Mouse (Mus musculus) forebrain, embryonic 14.5 days (tissue): Measurements from ENCODE around the gene Nyap1. TPM values are rescaled to one million over a fixed set of nuclear protein-coding genes. Genes with fewer than 3 reads are reported as not detected.

Experiments used
- ATAC-seq: fragments of 200-750 bp; cut with Nextera tagmentation; 2 replicates; pipeline ENCODE4 v1.8.0; 2017; ENCODE audit warnings: mild to moderate bottlenecking, moderate library complexity
- DNase-seq: peaks from one replicate; pipeline ENCODE4 v3.0.0-alpha.2; 2015; ENCODE audit warnings: low spot score
- H3K27ac ChIP-seq: fragments of 300-500 bp; sonication (generic); 2 replicates; pipeline ENCODE4 v1.5.1; 2014; ENCODE audit warnings: low read depth, mild to moderate bottlenecking, control low read depth, low read length, moderate library complexity
- H3K27me3 ChIP-seq: fragments of 300-500 bp; sonication (generic); replicated peaks from 2 replicates; pipeline ENCODE4 v1.6.1; 2014; ENCODE audit warnings: low read length, control low read depth, mixed read lengths; ENCODE audit not compliant: control insufficient read depth, insufficient read depth
- H3K36me3 ChIP-seq: fragments of 300-500 bp; sonication (generic); 2 replicates; pipeline ENCODE4 v1.6.1; 2014; ENCODE audit warnings: low read length, control low read depth; ENCODE audit not compliant: control insufficient read depth, insufficient read depth
- H3K4me1 ChIP-seq: fragments of 300-500 bp; sonication (generic); 2 replicates; pipeline ENCODE4 v1.6.1; 2014; ENCODE audit warnings: antibody characterized with exemption, low read length, control low read depth; ENCODE audit not compliant: control insufficient read depth, insufficient read depth
- H3K4me2 ChIP-seq: fragments of 300-500 bp; sonication (generic); 2 replicates; pipeline ENCODE4 v1.6.1; 2014; ENCODE audit warnings: mild to moderate bottlenecking, control low read depth, low read length
- H3K4me3 ChIP-seq: fragments of 300-500 bp; sonication (generic); 2 replicates; pipeline ENCODE4 v1.5.1; 2014; ENCODE audit warnings: low read depth, low read length, control low read depth
- H3K9ac ChIP-seq: fragments of 300-500 bp; sonication (generic); 2 replicates; pipeline ENCODE4 v1.6.1; 2014; ENCODE audit warnings: mild to moderate bottlenecking, low read length, control low read depth, moderate library complexity
- H3K9me3 ChIP-seq: fragments of 300-500 bp; sonication (generic); replicated peaks from 2 replicates; pipeline ENCODE4 v1.6.1; 2016; ENCODE audit warnings: low read length, control low read depth, mixed read lengths; ENCODE audit not compliant: control insufficient read depth
- WGBS: fragments of 180-500 bp; shearing (Covaris S2); extraction: QIAGEN DNeasy Blood & Tissue Kit; methylation state at CpG from one replicate; pipeline ENCODE4 v1.1.7; 2014; 5-methylcytosine and 5-hydroxymethylcytosine counted together
- polyA plus RNA-seq: library from polyadenylated mRNA; unstranded; fragments of >200 nt; fragmentation: Nextera tagmentation; extraction: Ambion mirVana; gene quantifications from 2 replicates; pipeline ENCODE4 v1.2.1, GENCODE M21; 2014

The Nyap1 gene
- polyA plus RNA-seq, 1 experiment from 2014 or later = 13.8 TPM

GRCm38 (mm10) chr5:137748130-137748770, 6.8 kb upstream of the Nyap1 start:
- Histone ChIP-seq H3K27ac (0 out of 2 replicates have a peak overlapping the region, but pooled peaks have one; percentile 1), H3K4me2 (peak overlapping the region; percentile 99), H3K36me3 (peaks cover 21% of the 10 kb centered on the region), H3K4me1 (peaks cover 7% of the 10 kb centered on the region), H3K27me3 (no peaks in the 10 kb centered on the region), H3K9ac (0 out of 2 replicates have a peak overlapping the region, but pooled peaks have one; percentile 33), H3K9me3 (no peaks in the 10 kb centered on the region), H3K4me3 (peak overlapping the region; percentile 64)
- no peak for DNase-seq
- no peak for ATAC-seq
- 48% methylated on average over 5 of the region's 5 CpGs for WGBS

DNA sequence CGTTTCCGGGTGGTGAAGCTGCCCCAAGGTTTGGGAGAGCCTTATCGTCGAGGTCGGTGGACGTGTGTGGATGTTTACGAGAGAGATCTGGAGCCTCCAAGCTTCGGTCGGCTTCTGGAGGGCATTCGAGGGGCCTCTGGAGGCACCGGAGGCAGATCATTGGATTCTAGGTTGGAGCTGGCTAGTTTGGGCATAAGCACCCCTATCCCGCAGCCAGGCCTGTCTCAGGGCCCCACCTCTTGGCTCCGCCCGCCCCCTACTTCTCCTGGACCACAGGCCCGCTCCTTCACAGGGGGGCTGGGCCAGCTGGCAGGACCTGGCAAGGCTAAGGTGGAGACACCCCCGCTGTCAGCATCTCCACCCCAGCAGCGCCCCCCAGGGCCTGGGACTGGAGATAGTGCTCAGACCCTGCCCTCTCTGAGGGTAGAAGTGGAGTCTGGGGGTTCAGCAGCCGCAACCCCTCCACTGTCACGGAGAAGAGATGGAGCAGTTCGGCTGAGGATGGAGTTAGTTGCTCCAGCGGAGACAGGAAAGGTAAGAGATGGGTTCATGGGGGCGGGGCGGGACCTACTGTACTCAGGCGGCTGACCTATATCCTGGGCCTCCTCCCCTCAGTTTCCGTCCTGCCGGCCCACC, 6.0 kb upstream of the Nyap1 start:
- Histone ChIP-seq H3K4me1 (peaks cover 7% of the 10 kb centered on the region), H3K36me3 (peaks cover 15% of the 10 kb centered on the region), H3K4me2 (peak overlapping the region; percentile 99), H3K27me3 (no peaks in the 10 kb centered on the region), H3K27ac (peak overlapping the region; percentile 91; the same call in 1 of the 2 replicates), H3K9me3 (no peaks in the 10 kb centered on the region), H3K9ac (peak overlapping the region; percentile 63), H3K4me3 (peak overlapping the region; percentile 64)
- no peak for ATAC-seq
- DNase-seq = no peak
- WGBS = 6% methylated on average over 26 of the region's 26 CpGs

DNA sequence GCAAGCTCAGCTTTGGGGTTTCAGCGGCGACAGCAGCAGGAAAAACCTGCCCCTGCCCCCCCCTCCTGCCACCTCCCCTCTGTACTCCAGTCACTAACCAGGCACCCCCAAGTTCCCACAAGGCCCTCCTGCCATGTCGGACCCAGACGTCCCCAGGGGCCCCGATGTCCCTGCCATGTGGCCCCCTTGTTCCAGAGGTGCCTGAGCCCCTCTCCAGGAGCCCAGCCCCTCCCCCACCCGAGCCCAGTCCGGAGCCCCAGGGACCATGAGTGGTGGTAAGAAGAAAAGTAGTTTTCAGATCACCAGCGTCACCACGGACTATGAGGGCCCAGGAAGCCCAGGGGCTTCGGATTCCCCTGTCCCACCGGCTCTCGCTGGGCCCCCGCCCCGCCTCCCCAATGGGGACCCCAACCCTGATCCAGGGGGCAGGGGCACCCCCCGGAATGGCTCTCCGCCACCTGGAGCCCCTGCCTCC, 5.5 kb upstream of the Nyap1 start:
- DNase-seq (no peak), ATAC-seq (no peak)
- H3K36me3 ChIP-seq = peaks cover 9% of the 10 kb centered on the region
- peak overlapping the region; percentile 91 for H3K27ac ChIP-seq
- peak overlapping the region; percentile 63 for H3K9ac ChIP-seq
- 2% methylated on average over 14 of the region's 16 CpGs for WGBS
- no peaks in the 10 kb centered on the region for H3K27me3 ChIP-seq
- no peaks in the 10 kb centered on the region for H3K9me3 ChIP-seq
- peak overlapping the region; percentile 64 for H3K4me3 ChIP-seq
- peak overlapping the region; percentile 99 for H3K4me2 ChIP-seq
- peaks cover 7% of the 10 kb centered on the region for H3K4me1 ChIP-seq

DNA sequence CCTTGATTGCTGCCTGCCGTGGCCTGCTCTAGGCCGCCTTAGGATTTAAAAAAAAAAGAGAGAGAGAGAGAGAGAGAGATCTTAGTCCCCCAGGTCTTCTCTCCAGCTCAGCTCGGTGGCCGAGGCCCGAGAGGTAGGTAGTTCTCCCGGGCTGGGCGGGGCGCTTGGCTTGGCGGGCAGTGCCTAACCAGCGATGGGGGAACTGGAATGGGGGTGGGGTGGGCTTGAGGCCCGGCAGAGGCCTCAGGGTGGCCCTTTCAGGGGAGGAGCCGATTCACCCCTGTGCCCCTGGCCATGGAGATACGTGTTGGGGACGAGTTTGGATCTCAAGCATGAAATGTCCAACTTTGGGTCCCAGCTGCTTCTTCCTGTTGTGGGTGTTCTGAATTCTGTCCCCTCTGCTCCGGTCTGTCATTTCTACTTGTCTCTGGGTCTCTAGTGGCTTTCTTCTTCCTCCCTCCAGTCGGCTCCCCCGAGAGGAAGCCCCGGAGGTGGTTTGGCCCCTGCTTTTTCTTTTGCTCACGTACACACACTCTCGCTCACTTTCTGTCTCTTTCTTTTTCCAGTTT, 5.0 kb upstream of the Nyap1 start:
- Histone ChIP-seq H3K9me3 (no peaks in the 10 kb centered on the region), H3K9ac (peak overlapping the region; percentile 63), H3K4me1 (peaks cover 11% of the 10 kb centered on the region), H3K4me2 (peak overlapping the region; percentile 99), H3K27me3 (no peaks in the 10 kb centered on the region), H3K4me3 (peak overlapping the region; percentile 64), H3K36me3 (peaks cover 4% of the 10 kb centered on the region), H3K27ac (peak overlapping the region; percentile 91)
- ATAC-seq = no peak; the same call in 1 of the 2 replicates
- 0% methylated on average over 20 of the region's 20 CpGs for WGBS
- DNase-seq = peak; percentile 62

- H3K4me3 ChIP-seq = peak within 1 kb of the TSS; percentile 64
- 4% methylated on average over 28 of the region's 28 CpGs for WGBS
These were observed 4.1 kb upstream of the Nyap1 start, which contains the start of gene Tsc22d4 for GRCm38 (mm10) chr5:137745214-137746171. Tsc22d4 (plus strand) TSS chr5:137745730.

DNA sequence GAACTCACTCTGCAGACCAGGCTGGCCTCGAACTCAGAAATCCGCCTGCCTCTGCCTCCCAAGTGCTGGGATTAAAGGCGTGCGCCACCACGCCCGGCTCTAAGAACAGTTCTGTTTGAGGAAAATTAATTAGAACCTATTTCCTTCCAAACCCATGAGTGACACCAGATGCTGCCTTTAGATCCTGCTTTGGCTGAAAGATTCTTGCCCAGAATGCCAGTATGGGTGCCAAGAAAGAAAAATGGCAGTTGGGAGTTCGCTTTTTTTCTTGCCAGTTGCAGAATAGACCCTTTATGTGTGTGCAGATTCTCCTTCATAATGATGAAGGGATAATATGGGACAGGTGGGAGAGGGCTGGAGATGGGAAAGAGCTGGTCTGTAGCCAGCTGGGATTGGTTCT, 2.8 kb upstream of the Nyap1 start:
- H3K27me3 ChIP-seq = no peaks in the 10 kb centered on the region
- DNase-seq = peak; percentile 76
- H3K4me1 ChIP-seq = peaks cover 20% of the 10 kb centered on the region
- H3K4me3 ChIP-seq = no peak overlapping the region
- H3K27ac ChIP-seq = peak overlapping the region; percentile 2; the same call in 1 of the 2 replicates
- no peak overlapping the region for H3K9ac ChIP-seq
- H3K4me2 ChIP-seq = no peak overlapping the region
- ATAC-seq = no peak
- WGBS = 56% methylated on average over 7 of the region's 7 CpGs
- no peaks in the 10 kb centered on the region for H3K36me3 ChIP-seq
- H3K9me3 ChIP-seq = no peaks in the 10 kb centered on the region

More at GRCm38 (mm10) chr5:137745214-137746171, 4.1 kb upstream of the Nyap1 start, which contains the start of gene Tsc22d4:
- peaks cover 11% of the 10 kb centered on the region for H3K4me1 ChIP-seq
- peak within 1 kb of the TSS; percentile 63 for H3K9ac ChIP-seq
- no peaks in the 10 kb centered on the region for H3K9me3 ChIP-seq
- peak within 1 kb of the TSS; percentile 91 for H3K27ac ChIP-seq
- H3K36me3 ChIP-seq = no peaks in the 10 kb centered on the region
- H3K4me2 ChIP-seq = peak within 1 kb of the TSS; percentile 99
- H3K27me3 ChIP-seq = no peaks in the 10 kb centered on the region
- DNase-seq = peak; percentile 95
- ATAC-seq = peak; percentile 80

- peaks cover 6% of the 10 kb centered on the region; the same call in 1 of the 2 replicates for H3K36me3 ChIP-seq
- DNase-seq (no peak), ATAC-seq (no peak)
- H3K9me3 ChIP-seq = no peaks in the 10 kb centered on the region
- H3K4me3 ChIP-seq = no peak overlapping the region
- H3K4me1 ChIP-seq = peaks cover 30% of the 10 kb centered on the region
- H3K4me2 ChIP-seq = no peak overlapping the region
- no peak overlapping the region for H3K27ac ChIP-seq
- WGBS = 88% methylated on average over 6 of the region's 6 CpGs
- H3K9ac ChIP-seq = no peak overlapping the region
- H3K27me3 ChIP-seq = no peaks in the 10 kb centered on the region
These were observed 1.4 kb upstream of the Nyap1 start for GRCm38 (mm10) chr5:137742836-137743235.

GRCm38 (mm10) chr5:137742048-137742447, 641 bp upstream of the Nyap1 start:
- Histone ChIP-seq H3K4me1 (peaks cover 33% of the 10 kb centered on the region), H3K9me3 (no peaks in the 10 kb centered on the region), H3K27ac (no peak overlapping the region), H3K9ac (peak overlapping the region; percentile 85; the same call in 1 of the 2 replicates), H3K4me3 (no peak overlapping the region), H3K36me3 (peaks cover 12% of the 10 kb centered on the region; the same call in 1 of the 2 replicates), H3K27me3 (no peaks in the 10 kb centered on the region), H3K4me2 (peak overlapping the region; percentile 89)
- WGBS = 73% methylated on average over 10 of the region's 10 CpGs
- DNase-seq (no peak), ATAC-seq (no peak)
